Mouse (Mus musculus) lung, embryonic 14.5 days (tissue): Measurements from ENCODE around the gene Bcdin3d. TPM values are rescaled to one million over a fixed set of nuclear protein-coding genes. Genes with fewer than 3 reads are reported as not detected.
"Not testable (repeated sequence)": the region's sequence is repeated elsewhere in the genome, so short reads cannot be mapped to it uniquely, and the experiment has no call there.

Experiments used
- ATAC-seq: fragments of 200-750 bp; cut with Nextera tagmentation; 2 replicates; pipeline ENCODE4 v1.8.0; 2017; ENCODE audit warnings: mild to moderate bottlenecking, moderate TSS enrichment, moderate library complexity; ENCODE audit not compliant: insufficient read depth
- DNase-seq: peaks from one replicate; pipeline ENCODE4 v3.0.0-alpha.2; 2015
- H3K27ac ChIP-seq: fragments of 300-500 bp; sonication (generic); 2 replicates; pipeline ENCODE4 v1.5.1; 2014; ENCODE audit warnings: low read depth, mild to moderate bottlenecking, moderate library complexity
- H3K27me3 ChIP-seq: fragments of 300-500 bp; sonication (generic); 2 replicates; pipeline ENCODE4 v1.6.1; 2014; ENCODE audit warnings: low read length, control low read depth; ENCODE audit not compliant: insufficient read depth
- H3K36me3 ChIP-seq: fragments of 300-500 bp; sonication (generic); 2 replicates; pipeline ENCODE4 v1.6.1; 2014; ENCODE audit warnings: control low read depth; ENCODE audit not compliant: insufficient read depth
- H3K4me1 ChIP-seq: fragments of 300-500 bp; sonication (generic); 2 replicates; pipeline ENCODE4 v1.6.1; 2014; ENCODE audit warnings: antibody characterized with exemption, control low read depth; ENCODE audit not compliant: insufficient read depth
- H3K4me2 ChIP-seq: fragments of 300-500 bp; sonication (generic); 2 replicates; pipeline ENCODE4 v1.6.1; 2014; ENCODE audit warnings: mild to moderate bottlenecking
- H3K4me3 ChIP-seq: fragments of 300-500 bp; sonication (generic); 2 replicates; pipeline ENCODE4 v1.5.1; 2014; ENCODE audit warnings: low read depth, low read length
- H3K9ac ChIP-seq: fragments of 300-500 bp; sonication (generic); 2 replicates; pipeline ENCODE4 v1.6.1; 2014
- H3K9me3 ChIP-seq: fragments of 300-500 bp; sonication (generic); 2 replicates; pipeline ENCODE4 v1.6.1; 2016; ENCODE audit warnings: low read depth, low read length, control low read depth
- CTCF ChIP-seq: IDR thresholded peaks from 2 replicates; pipeline ENCODE4 v1.5.1; 2016; ENCODE audit warnings: antibody characterized with exemption, low read depth
- WGBS: fragments of 180-500 bp; shearing (Covaris S2); extraction: QIAGEN DNeasy Blood & Tissue Kit; methylation state at CpG from one replicate; pipeline ENCODE4 v1.1.7; 2014; 5-methylcytosine and 5-hydroxymethylcytosine counted together
- polyA plus RNA-seq: library from polyadenylated mRNA; unstranded; fragments of >200 nt; fragmentation: Nextera tagmentation; extraction: Ambion mirVana; gene quantifications from 2 replicates; pipeline ENCODE4 v1.2.1, GENCODE M21; 2014

Gene Bcdin3d
- polyA plus RNA-seq, 1 experiment from 2014 or later: 13.2 TPM

DNA sequence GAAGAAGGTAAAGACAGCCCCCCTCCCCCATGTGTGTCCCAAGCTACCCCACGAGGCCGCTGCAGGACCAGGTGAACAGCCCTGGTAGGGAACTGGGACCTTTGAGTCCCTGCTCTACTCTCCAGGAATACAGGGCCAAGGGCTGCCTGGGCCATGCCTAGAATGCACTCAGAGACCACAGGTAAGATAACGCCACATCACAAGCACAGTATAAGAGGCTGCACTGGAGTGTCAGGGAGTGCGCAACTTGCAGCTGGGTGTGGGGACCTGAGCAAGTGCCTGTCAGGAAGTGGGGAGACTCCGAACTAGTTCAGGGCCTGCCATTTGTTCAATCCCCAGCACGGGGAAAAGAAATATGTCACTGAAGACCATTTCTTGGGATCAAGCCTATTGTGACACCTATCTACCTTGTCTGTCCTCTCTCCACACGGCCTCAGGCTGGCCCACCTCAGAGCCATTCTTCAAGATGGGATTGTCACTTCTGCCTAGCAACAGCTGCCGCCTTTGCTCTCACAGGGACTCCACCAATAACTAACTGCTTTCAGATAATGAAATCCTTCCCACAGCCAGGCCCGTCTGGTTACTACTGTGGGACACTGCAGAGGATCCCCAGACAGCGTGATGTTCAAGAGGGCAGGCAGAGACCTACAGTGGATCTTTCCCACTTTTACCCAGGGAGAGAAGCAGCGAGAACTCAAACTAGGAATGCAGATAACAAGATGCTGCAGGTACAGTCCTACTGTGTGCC lies 21.2 kb downstream of the Bcdin3d start:
- Histone ChIP-seq H3K4me3 (no peak overlapping the region), H3K27me3 (no peaks in the 10 kb centered on the region), H3K4me1 (peaks cover 27% of the 10 kb centered on the region; the same call in 1 of the 2 replicates), H3K4me2 (no peak overlapping the region), H3K9ac (no peak overlapping the region), H3K9me3 (no peaks in the 10 kb centered on the region), H3K27ac (no peak overlapping the region), H3K36me3 (0 out of 2 replicates have a peak, but pooled peaks cover 19% of the 10 kb centered on the region)
- ATAC-seq (no peak), DNase-seq (no peak)
- TF ChIP-seq CTCF: no peak
- 59% methylated on average over 11 of the region's 11 CpGs for WGBS

DNA sequence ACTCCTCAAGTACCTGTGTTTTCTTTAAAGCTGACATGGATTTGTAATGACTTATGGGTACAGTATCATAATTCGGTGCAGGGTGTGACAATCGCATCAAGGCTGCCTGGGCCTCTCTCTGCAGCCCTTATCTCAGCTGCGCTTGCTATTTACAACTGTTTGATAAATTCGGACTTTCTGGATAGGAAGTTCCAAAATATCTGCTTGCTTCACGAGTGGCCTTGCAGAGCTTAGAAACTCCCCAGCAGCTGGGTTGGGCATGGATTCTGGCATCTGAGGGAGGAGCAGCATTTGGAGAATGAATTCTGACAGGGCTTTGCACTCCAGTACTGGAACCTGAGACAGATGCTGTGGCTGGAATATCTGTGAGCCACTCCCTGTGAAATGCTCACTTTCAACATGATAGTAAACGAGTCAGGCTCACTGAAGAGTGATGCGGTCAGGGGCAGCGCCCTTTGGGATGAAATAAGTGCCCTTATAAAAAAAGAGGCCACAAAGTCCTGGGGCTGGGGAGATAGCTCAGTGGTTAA lies 24.7 kb downstream of the Bcdin3d start:
- ATAC-seq (no peak), DNase-seq (peak; percentile 40)
- H3K9ac ChIP-seq: no peak overlapping the region
- 0 out of 2 replicates have a peak, but pooled peaks cover 17% of the 10 kb centered on the region for H3K36me3 ChIP-seq
- H3K4me1 ChIP-seq: peaks cover 19% of the 10 kb centered on the region; the same call in 1 of the 2 replicates
- H3K27me3 ChIP-seq: no peaks in the 10 kb centered on the region
- no peak for TF ChIP-seq CTCF
- 54% methylated on average over 8 of the region's 8 CpGs for WGBS
- no peaks in the 10 kb centered on the region for H3K9me3 ChIP-seq
- H3K27ac ChIP-seq: peak overlapping the region; percentile 76
- no peak overlapping the region for H3K4me3 ChIP-seq
- H3K4me2 ChIP-seq: 0 out of 2 replicates have a peak overlapping the region, but pooled peaks have one; percentile 27

DNA sequence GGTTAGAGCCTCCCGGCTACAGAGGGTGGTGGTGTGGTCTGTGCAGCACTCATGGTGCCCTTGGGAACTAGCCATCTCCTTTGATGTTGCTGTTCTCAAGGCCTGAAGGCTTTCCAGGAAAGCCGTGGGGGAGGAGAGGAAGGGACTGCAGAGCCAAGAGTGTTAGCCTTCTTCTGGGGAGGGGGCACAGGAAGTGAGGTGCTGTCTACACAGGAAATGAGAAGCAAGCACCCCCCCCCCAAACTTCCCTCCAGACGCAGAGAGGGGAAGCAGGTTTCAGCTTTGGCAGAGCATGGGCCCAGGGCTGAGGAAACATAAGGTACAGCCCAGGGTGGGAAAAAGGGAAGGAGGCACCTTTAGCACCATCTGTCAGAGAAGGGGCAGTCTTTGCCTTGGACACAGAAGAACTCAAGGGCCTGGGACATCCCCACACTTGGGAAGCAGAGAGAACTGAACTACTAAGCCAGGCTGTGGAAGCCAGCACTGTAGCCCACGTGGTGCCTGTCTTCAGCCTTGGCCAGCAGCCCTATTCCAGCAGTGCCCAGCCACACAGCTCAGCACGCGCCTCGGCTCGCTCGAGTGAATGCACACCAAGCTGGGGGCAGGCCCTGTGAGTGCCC lies 25.3 kb downstream of the Bcdin3d start:
- Histone ChIP-seq H3K4me3 (no peak overlapping the region), H3K4me2 (peak overlapping the region; percentile 27; the same call in 1 of the 2 replicates), H3K9me3 (no peaks in the 10 kb centered on the region), H3K27me3 (no peaks in the 10 kb centered on the region), H3K9ac (no peak overlapping the region), H3K4me1 (peaks cover 19% of the 10 kb centered on the region; the same call in 1 of the 2 replicates), H3K36me3 (peaks cover 18% of the 10 kb centered on the region; the same call in 1 of the 2 replicates), H3K27ac (peak overlapping the region; percentile 76)
- peak; percentile 70 for DNase-seq
- no peak for TF ChIP-seq CTCF
- ATAC-seq: peak; percentile 69; the same call in 1 of the 2 replicates
- WGBS: 35% methylated on average over 9 of the region's 9 CpGs

DNA sequence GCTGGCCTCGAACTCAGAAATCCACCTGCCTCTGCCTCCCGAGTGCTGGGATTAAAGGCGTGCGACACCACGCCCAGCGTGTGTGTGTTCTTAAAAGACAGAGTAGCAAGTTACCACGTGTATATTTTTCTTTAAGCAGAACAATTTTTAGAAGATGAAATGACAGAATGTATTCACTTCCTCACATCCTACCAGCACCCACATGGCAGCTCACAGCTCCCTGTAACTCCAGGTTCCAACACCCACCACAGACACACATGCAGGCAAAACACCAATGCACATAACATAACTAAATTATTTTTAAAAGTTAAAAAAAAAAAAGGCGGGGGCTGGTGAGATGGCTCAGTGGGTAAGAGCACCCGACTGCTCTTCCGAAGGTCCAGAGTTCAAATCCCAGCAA lies 28.4 kb downstream of the Bcdin3d start:
- not testable (repeated sequence) for H3K27me3 ChIP-seq, H3K27ac ChIP-seq, H3K9me3 ChIP-seq, H3K4me3 ChIP-seq, H3K4me2 ChIP-seq, DNase-seq, H3K9ac ChIP-seq, ATAC-seq
- 88% methylated on average over 10 of the region's 10 CpGs for WGBS
- Histone ChIP-seq H3K36me3 (peaks cover 14% of the 10 kb centered on the region; the same call in 1 of the 2 replicates), H3K4me1 (peaks cover 25% of the 10 kb centered on the region)

- Histone ChIP-seq H3K4me3 (no peak overlapping the region), H3K9ac (no peak overlapping the region), H3K27ac (no peak overlapping the region), H3K4me1 (peaks cover 30% of the 10 kb centered on the region), H3K9me3 (no peaks in the 10 kb centered on the region), H3K27me3 (no peaks in the 10 kb centered on the region), H3K4me2 (no peak overlapping the region), H3K36me3 (peaks cover 14% of the 10 kb centered on the region; the same call in 1 of the 2 replicates)
- WGBS: 57% methylated on average over 6 of the region's 6 CpGs
- no peak for TF ChIP-seq CTCF
- ATAC-seq (no peak), DNase-seq (no peak)
Observed at GRCm38 (mm10) chr15:99445567-99445966, 29.0 kb downstream of the Bcdin3d start.

DNA sequence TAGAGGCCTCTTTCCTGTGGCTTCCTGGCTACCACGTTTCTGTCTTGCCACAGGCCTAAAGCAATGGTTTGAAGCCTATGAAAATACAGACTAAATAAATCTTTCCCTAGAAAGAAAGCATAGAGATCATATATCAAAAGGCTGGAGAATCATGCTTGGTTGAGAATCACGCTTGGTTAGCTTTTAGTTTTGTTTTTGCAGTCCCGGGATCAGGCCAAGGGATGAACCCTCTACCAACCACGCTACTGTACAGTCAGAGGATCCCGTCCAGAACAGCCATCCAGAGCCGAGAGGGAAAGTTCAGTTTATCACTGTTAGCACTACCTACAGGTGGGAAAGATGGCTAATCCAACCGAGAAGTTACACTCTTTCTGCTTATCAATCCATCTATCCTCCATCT lies 32.2 kb downstream of the Bcdin3d start:
- TF ChIP-seq CTCF: no peak
- H3K27ac ChIP-seq: peak overlapping the region; percentile 42; the same call in 1 of the 2 replicates
- H3K36me3 ChIP-seq: peaks cover 9% of the 10 kb centered on the region; the same call in 1 of the 2 replicates
- H3K9me3 ChIP-seq: no peaks in the 10 kb centered on the region
- no peak for DNase-seq
- H3K4me3 ChIP-seq: no peak overlapping the region
- H3K27me3 ChIP-seq: no peaks in the 10 kb centered on the region
- peaks cover 28% of the 10 kb centered on the region for H3K4me1 ChIP-seq
- 50% methylated on average over 7 of the region's 7 CpGs for WGBS
- ATAC-seq: no peak
- no peak overlapping the region for H3K4me2 ChIP-seq
- H3K9ac ChIP-seq: no peak overlapping the region; the same call in 1 of the 2 replicates

DNA sequence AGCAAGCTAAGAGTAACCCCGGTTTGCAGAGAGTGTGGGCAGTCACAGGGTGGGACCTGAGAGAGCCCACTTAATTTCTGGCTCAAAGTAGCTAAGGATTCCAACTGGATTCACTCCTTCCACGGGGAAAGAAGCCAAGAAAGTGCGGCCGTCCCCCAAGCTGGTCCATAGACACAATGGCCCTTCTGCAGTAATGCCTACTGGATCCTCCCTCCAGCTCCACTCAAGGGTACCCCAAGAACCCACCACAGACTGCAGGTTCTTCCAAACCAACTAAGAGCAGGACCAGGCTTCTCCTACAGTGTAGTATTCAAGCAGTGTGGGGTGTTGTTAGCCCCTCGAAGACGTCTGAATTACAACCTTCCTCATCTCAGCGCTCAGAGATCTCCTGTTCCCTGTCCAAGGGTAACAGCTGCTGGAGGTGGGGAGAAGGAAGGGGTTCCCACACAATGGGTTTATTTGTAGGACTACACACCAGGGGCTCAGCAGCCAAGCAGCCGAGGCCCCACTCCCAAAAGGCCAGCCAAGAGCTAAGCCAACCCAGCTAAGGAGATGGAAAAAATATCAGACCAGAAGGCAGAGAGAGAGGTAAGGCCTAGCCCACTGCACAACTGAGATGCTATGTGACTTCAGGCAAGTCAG lies 33.6 kb downstream of the Bcdin3d start:
- peaks cover 17% of the 10 kb centered on the region for H3K36me3 ChIP-seq
- H3K9me3 ChIP-seq: no peaks in the 10 kb centered on the region
- DNase-seq (no peak), ATAC-seq (no peak; the same call in 1 of the 2 replicates)
- H3K27ac ChIP-seq: peak overlapping the region; percentile 88
- H3K27me3 ChIP-seq: no peaks in the 10 kb centered on the region
- H3K4me1 ChIP-seq: peaks cover 28% of the 10 kb centered on the region
- no peak overlapping the region for H3K9ac ChIP-seq
- 41% methylated on average over 8 of the region's 8 CpGs for WGBS
- no peak overlapping the region for H3K4me3 ChIP-seq
- TF ChIP-seq CTCF: no peak
- peak overlapping the region; percentile 27 for H3K4me2 ChIP-seq
